Mouse (Mus musculus): ENCODE data around the gene Slc9c1. TPM values are rescaled to one million over a fixed set of nuclear protein-coding genes. Genes with fewer than 3 reads are reported as not detected.

The Slc9c1 gene
- total and polyA plus RNA-seq, 2 experiments = not detected

DNA sequence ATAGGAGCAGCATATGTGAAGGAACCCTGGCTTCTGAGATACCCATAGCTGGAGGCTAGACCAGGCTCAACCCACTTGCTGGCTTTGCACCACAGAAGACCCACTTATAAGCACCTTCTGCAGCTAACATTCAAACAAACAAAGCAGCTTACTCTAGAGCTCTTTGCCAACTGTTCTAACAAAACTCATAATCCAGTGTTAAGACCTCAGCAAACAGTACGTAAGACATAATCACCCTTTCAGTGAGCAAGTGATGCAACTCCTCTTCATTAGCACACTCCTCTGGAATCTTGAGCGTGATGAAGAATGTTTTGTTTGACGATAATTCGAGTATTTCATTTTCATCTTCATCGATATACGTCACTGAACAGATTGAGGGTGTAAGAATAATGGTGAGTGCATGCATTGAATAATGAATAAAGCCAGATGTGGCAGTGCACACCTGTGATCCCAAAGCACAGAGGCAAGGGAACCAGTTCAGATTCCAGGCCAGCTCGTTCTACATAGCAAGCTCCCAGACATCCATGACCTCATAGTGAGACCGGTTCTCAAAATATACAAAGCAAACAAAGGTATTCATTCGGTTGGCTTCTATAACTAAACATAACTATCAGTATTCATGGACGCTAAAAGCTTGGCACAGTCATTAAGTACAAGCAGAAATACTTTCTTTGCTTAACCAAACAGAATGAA lies 105.1 kb downstream of the Slc9c1 start:
- Histone ChIP-seq H3K36me3 (ENCODE audit: control insufficient read depth, insufficient read depth, low read length) (no peaks in the 10 kb centered on the region), H3K79me2 (ENCODE audit: control insufficient read depth, insufficient read depth, low read length) (no peaks in the 10 kb centered on the region), H3K4me1 (ENCODE audit: control insufficient read depth, insufficient read depth, low read length) (peaks cover 16% of the 10 kb centered on the region), H3K27ac (replicated peaks; ENCODE audit: insufficient read depth, low read depth, low read length) (no peak overlapping the region), H3K4me3 (ENCODE audit: insufficient read depth, low read depth, low read length) (no peak overlapping the region), H3K9ac (ENCODE audit: low read depth, low read length) (no peak overlapping the region), H3K27me3 (ENCODE audit: control insufficient read depth, insufficient read depth, low read length) (no peaks in the 10 kb centered on the region)
- TF ChIP-seq CTCF (IDR thresholded peaks at IDR 0.05; ENCODE audit: low read depth, low read length) (no peak), POLR2A (IDR thresholded peaks at IDR 0.05; ENCODE audit: extremely low read depth, insufficient read depth, low read length) (no peak)
- 70% methylated on average over 10 of the region's 10 CpGs for WGBS
- DNase-seq (ENCODE audit: extremely low read depth, low read depth, low spot score) = no peak

DNA sequence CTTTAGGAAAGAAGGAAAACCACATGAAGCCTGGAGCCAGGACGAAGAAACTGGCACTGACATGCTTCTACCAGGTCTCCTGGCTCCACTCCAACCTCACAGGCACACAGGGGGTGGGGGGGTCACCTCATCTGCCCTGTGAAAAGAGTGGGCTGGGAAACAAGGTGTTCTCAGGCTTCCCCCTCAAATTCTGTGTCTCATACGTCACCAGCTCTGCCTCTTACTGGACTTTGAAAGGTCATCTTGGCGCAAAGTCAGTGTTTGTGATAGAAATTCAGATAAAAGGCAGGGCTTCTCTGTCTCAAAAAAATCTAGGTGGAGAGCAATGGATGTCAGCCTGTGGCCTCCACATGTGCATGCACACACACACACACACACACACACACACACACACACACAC lies 106.2 kb downstream of the Slc9c1 start:
- Histone ChIP-seq H3K4me1 (ENCODE audit: control insufficient read depth, insufficient read depth, low read length) (peaks cover 16% of the 10 kb centered on the region), H3K79me2 (ENCODE audit: control insufficient read depth, insufficient read depth, low read length) (no peaks in the 10 kb centered on the region), H3K4me3 (ENCODE audit: insufficient read depth, low read depth, low read length) (no peak overlapping the region), H3K9ac (ENCODE audit: low read depth, low read length) (no peak overlapping the region), H3K36me3 (ENCODE audit: control insufficient read depth, insufficient read depth, low read length) (no peaks in the 10 kb centered on the region), H3K27ac (replicated peaks; ENCODE audit: insufficient read depth, low read depth, low read length) (peak overlapping the region; percentile 9; the same call in 1 of the 2 replicates), H3K27me3 (ENCODE audit: control insufficient read depth, insufficient read depth, low read length) (no peaks in the 10 kb centered on the region)
- 22% methylated on average over 3 of the region's 3 CpGs for WGBS
- TF ChIP-seq CTCF (IDR thresholded peaks at IDR 0.05; ENCODE audit: low read depth, low read length) (no peak), POLR2A (IDR thresholded peaks at IDR 0.05; ENCODE audit: extremely low read depth, insufficient read depth, low read length) (no peak)
- DNase-seq (ENCODE audit: extremely low read depth, low read depth, low spot score) = peak; percentile 69

DNA sequence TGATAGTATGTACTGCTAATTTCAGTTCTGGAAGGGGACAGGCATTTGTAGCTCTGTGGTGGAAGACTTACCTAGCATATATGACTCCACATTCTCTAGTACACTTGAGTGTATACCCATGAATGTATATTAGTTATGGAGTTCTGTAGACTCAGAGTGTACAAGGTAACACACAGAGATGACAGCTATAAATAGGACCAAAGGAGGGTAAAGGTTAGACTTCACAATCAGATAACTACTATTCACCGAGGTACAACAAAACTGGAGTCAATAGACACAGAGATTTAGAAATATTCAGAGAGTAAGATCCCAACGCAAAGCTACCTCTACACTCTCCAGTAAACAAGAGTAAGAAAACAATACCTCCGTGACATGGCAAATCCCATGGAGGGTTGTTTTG lies 108.8 kb downstream of the Slc9c1 start:
- DNase-seq (ENCODE audit: extremely low read depth, low read depth, low spot score) = peak; percentile 58
- Histone ChIP-seq H3K4me3 (ENCODE audit: insufficient read depth, low read depth, low read length) (no peak overlapping the region), H3K9ac (ENCODE audit: low read depth, low read length) (no peak overlapping the region), H3K27ac (replicated peaks; ENCODE audit: insufficient read depth, low read depth, low read length) (no peak overlapping the region), H3K4me1 (ENCODE audit: control insufficient read depth, insufficient read depth, low read length) (peaks cover 16% of the 10 kb centered on the region), H3K27me3 (ENCODE audit: control insufficient read depth, insufficient read depth, low read length) (no peaks in the 10 kb centered on the region), H3K79me2 (ENCODE audit: control insufficient read depth, insufficient read depth, low read length) (no peaks in the 10 kb centered on the region), H3K36me3 (ENCODE audit: control insufficient read depth, insufficient read depth, low read length) (no peaks in the 10 kb centered on the region)
- WGBS = 26% methylated on average over 3 of the region's 3 CpGs
- no peak for TF ChIP-seq CTCF (IDR thresholded peaks at IDR 0.05; ENCODE audit: low read depth, low read length)
- TF ChIP-seq POLR2A (IDR thresholded peaks at IDR 0.05; ENCODE audit: extremely low read depth, insufficient read depth, low read length) = no peak

DNA sequence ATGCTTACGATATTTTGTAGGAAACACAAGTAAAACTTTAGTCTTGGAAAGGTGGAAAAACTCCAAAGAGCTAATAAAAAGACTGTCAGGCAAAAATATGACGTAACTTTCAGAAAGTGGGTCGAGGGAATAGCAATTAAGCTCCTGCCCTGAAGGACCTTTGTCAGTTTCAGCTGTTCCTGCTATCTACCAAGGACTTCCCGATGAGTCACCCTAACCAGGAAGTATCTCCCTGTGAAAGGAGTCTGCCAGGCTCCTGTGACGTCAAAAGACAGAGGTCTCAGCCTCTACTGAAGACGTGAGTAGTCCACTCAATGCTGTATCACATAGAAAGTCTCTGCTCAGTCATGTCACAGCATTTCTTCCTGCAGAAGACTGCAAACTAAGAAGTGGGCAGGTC lies 109.3 kb downstream of the Slc9c1 start:
- 17% methylated on average over 6 of the region's 6 CpGs for WGBS
- TF ChIP-seq POLR2A (IDR thresholded peaks at IDR 0.05; ENCODE audit: extremely low read depth, insufficient read depth, low read length) = no peak
- TF ChIP-seq CTCF (IDR thresholded peaks at IDR 0.05; ENCODE audit: low read depth, low read length) = no peak
- no peak overlapping the region; the same call in 1 of the 2 replicates for H3K27ac ChIP-seq (replicated peaks; ENCODE audit: insufficient read depth, low read depth, low read length)
- no peak overlapping the region for H3K9ac ChIP-seq (ENCODE audit: low read depth, low read length)
- no peaks in the 10 kb centered on the region for H3K36me3 ChIP-seq (ENCODE audit: control insufficient read depth, insufficient read depth, low read length)
- H3K4me3 ChIP-seq (ENCODE audit: insufficient read depth, low read depth, low read length) = no peak overlapping the region
- H3K4me1 ChIP-seq (ENCODE audit: control insufficient read depth, insufficient read depth, low read length) = peaks cover 16% of the 10 kb centered on the region
- H3K27me3 ChIP-seq (ENCODE audit: control insufficient read depth, insufficient read depth, low read length) = no peaks in the 10 kb centered on the region
- peak; percentile 61 for DNase-seq (ENCODE audit: extremely low read depth, low read depth, low spot score)
- no peaks in the 10 kb centered on the region for H3K79me2 ChIP-seq (ENCODE audit: control insufficient read depth, insufficient read depth, low read length)

DNA sequence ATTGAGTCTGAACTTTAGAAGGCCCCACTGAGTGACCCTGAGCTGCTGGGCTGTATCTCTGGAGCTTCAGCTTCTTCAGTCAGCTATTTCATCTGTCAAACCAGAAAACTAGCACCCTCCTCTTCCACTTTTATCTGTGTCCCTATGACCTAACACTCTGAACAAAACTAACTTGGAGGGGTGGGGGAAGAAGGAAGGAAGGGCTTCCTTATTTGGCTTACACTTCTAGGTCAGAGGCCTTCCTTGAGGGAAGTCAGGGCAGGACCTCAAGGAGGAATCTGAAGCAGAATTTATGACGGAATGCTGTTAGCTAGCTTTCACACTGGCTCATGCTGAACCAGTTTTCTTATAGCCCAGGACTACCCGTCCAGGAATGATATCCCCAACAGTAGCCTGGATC lies 116.4 kb downstream of the Slc9c1 start:
- Histone ChIP-seq H3K27ac (replicated peaks; ENCODE audit: insufficient read depth, low read depth, low read length) (no peak overlapping the region), H3K36me3 (ENCODE audit: control insufficient read depth, insufficient read depth, low read length) (no peaks in the 10 kb centered on the region), H3K4me3 (ENCODE audit: insufficient read depth, low read depth, low read length) (no peak overlapping the region), H3K27me3 (ENCODE audit: control insufficient read depth, insufficient read depth, low read length) (no peaks in the 10 kb centered on the region), H3K9ac (ENCODE audit: low read depth, low read length) (no peak overlapping the region), H3K79me2 (ENCODE audit: control insufficient read depth, insufficient read depth, low read length) (no peaks in the 10 kb centered on the region), H3K4me1 (ENCODE audit: control insufficient read depth, insufficient read depth, low read length) (peaks cover 6% of the 10 kb centered on the region; the same call in 1 of the 2 replicates)
- WGBS = 61% methylated on average over 2 of the region's 2 CpGs
- DNase-seq (ENCODE audit: extremely low read depth, low read depth, low spot score) = peak; percentile 19
- TF ChIP-seq CTCF (IDR thresholded peaks at IDR 0.05; ENCODE audit: low read depth, low read length) = no peak

Measured in liver, adult 2 months (tissue).